Mouse (Mus musculus) ES-Bruce4 (cell line): Measurements from ENCODE around the gene Srpx. TPM values are rescaled to one million over a fixed set of nuclear protein-coding genes. Genes with fewer than 3 reads are reported as not detected.

Experiments
- H3K27ac ChIP-seq: 2 replicates; pipeline ENCODE4 v1.5.1; 2012; ENCODE audit warnings: low read length, inconsistent platforms; ENCODE audit not compliant: insufficient read depth
- H3K27me3 ChIP-seq: 2 replicates; pipeline ENCODE4 v1.6.1; 2012; ENCODE audit warnings: mild to moderate bottlenecking, low read length, inconsistent platforms; ENCODE audit not compliant: control insufficient read depth, poor library complexity, insufficient read depth, severe bottlenecking
- H3K36me3 ChIP-seq: 2 replicates; pipeline ENCODE4 v1.6.1; 2012; ENCODE audit warnings: inconsistent platforms, mild to moderate bottlenecking, low read length, moderate library complexity; ENCODE audit not compliant: control insufficient read depth, poor library complexity, insufficient read depth, severe bottlenecking
- H3K4me1 ChIP-seq: one replicate; pipeline ENCODE4 v1.8.1; 2011; ENCODE audit warnings: low read length; ENCODE audit not compliant: control insufficient read depth, insufficient read depth
- H3K4me3 ChIP-seq: 2 replicates; pipeline ENCODE4 v1.5.1; 2011; ENCODE audit warnings: low read depth, mild to moderate bottlenecking, low read length
- H3K9ac ChIP-seq: 2 replicates; pipeline ENCODE4 v1.6.1; 2012; ENCODE audit warnings: low read depth, mild to moderate bottlenecking, inconsistent platforms; ENCODE audit not compliant: poor library complexity, severe bottlenecking
- H3K9me3 ChIP-seq: replicated peaks from 2 replicates; pipeline ENCODE4 v1.6.1; 2012; ENCODE audit warnings: mild to moderate bottlenecking, low read length, inconsistent platforms; ENCODE audit not compliant: control insufficient read depth, poor library complexity, insufficient read depth, severe bottlenecking
- CTCF ChIP-seq: IDR thresholded peaks from one replicate; pipeline ENCODE4 v1.8.1; 2011; ENCODE audit warnings: low read depth, low read length
- EP300 ChIP-seq: IDR thresholded peaks from 2 replicates; pipeline ENCODE4 v1.6.1; 2011; ENCODE audit warnings: low read depth, low read length; ENCODE audit not compliant: insufficient read depth
- POLR2A ChIP-seq: IDR thresholded peaks from one replicate; pipeline ENCODE4 v1.8.1; 2011; ENCODE audit warnings: low read length; ENCODE audit not compliant: insufficient read depth
- polyA plus RNA-seq: library from polyadenylated mRNA; stranded (reverse); fragments of >200 nt; gene quantifications from 2 replicates; pipeline ENCODE4 v1.2.4, GENCODE M21; 2011; ENCODE audit warnings: low read depth; ENCODE audit not compliant: missing spikeins, insufficient read depth, insufficient read length

Gene Srpx
- polyA plus RNA-seq, 1 experiment, result not detected

GRCm38 (mm10) chrX:10102739-10103138, 14.8 kb downstream of the Srpx start:
- no peak for TF ChIP-seq EP300
- no peak for TF ChIP-seq POLR2A
- TF ChIP-seq CTCF, result no peak
- Histone ChIP-seq H3K9ac (no peak overlapping the region), H3K36me3 (no peaks in the 10 kb centered on the region), H3K9me3 (no peaks in the 10 kb centered on the region), H3K4me3 (no peak overlapping the region), H3K27ac (no peak overlapping the region), H3K4me1 (no peaks in the 10 kb centered on the region), H3K27me3 (no peaks in the 10 kb centered on the region)

- no peak overlapping the region for H3K4me3 ChIP-seq
- H3K27me3 ChIP-seq, result no peaks in the 10 kb centered on the region
- TF ChIP-seq CTCF (no peak), EP300 (no peak), POLR2A (no peak)
- no peak overlapping the region for H3K27ac ChIP-seq
- H3K4me1 ChIP-seq, result no peaks in the 10 kb centered on the region
- H3K9ac ChIP-seq, result no peak overlapping the region
- H3K36me3 ChIP-seq, result no peaks in the 10 kb centered on the region
- no peaks in the 10 kb centered on the region for H3K9me3 ChIP-seq
Observed at GRCm38 (mm10) chrX:10095797-10096196, 21.7 kb downstream of the Srpx start.

DNA sequence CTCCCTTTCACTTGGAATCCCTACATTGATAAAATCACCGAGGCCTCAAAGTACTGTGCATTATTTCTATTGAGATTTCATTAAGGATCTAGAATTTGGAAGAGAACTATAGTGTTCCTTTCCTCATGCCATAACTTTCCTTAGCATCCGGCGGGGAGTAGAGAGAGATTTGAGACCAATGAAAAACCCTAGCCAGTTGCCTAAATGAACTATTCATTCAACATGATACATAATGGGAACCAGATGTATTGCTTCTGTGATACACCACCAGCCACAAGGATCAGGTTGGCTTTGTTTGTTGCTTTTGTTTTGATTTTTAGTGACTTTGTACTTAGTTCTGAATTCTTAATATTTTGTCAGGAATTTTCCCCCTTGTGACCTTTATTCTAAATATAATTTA, 37.1 kb downstream of the Srpx start:
- H3K36me3 ChIP-seq, result no peaks in the 10 kb centered on the region
- TF ChIP-seq EP300, result no peak
- H3K27me3 ChIP-seq, result no peaks in the 10 kb centered on the region
- H3K4me3 ChIP-seq, result no peak overlapping the region
- no peaks in the 10 kb centered on the region for H3K9me3 ChIP-seq
- H3K27ac ChIP-seq, result no peak overlapping the region
- no peaks in the 10 kb centered on the region for H3K4me1 ChIP-seq
- H3K9ac ChIP-seq, result no peak overlapping the region

DNA sequence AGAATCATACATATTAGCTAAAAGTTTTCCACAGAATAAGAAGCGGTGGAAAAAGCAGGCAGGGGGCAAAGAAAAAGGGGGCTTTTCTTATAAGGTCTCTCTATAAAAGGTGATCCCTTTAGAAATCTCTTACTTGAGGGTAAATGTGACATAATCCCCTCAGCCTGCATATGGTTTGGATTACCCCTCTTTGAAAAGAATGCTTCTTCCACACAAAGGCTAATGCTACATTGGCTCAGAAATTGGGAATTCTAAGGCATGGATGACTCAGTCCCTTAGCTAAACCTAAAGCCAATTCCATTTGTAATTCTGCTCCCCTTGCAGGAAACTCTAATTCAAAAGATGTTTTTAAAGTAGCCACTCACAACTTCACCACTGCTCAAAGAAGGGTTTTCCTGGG, 37.5 kb downstream of the Srpx start:
- Histone ChIP-seq H3K4me1 (no peaks in the 10 kb centered on the region), H3K36me3 (no peaks in the 10 kb centered on the region), H3K9me3 (no peaks in the 10 kb centered on the region), H3K27ac (no peak overlapping the region), H3K27me3 (no peaks in the 10 kb centered on the region), H3K4me3 (no peak overlapping the region), H3K9ac (no peak overlapping the region)
- TF ChIP-seq EP300 (no peak), POLR2A (no peak), CTCF (no peak)

GRCm38 (mm10) chrX:10073966-10074365, 43.5 kb downstream of the Srpx start:
- TF ChIP-seq EP300 (no peak), CTCF (no peak), POLR2A (no peak)
- H3K9ac ChIP-seq, result no peak overlapping the region
- no peaks in the 10 kb centered on the region for H3K27me3 ChIP-seq
- no peaks in the 10 kb centered on the region for H3K36me3 ChIP-seq
- H3K27ac ChIP-seq, result no peak overlapping the region
- H3K4me1 ChIP-seq, result no peaks in the 10 kb centered on the region
- H3K9me3 ChIP-seq, result no peaks in the 10 kb centered on the region
- H3K4me3 ChIP-seq, result no peak overlapping the region

DNA sequence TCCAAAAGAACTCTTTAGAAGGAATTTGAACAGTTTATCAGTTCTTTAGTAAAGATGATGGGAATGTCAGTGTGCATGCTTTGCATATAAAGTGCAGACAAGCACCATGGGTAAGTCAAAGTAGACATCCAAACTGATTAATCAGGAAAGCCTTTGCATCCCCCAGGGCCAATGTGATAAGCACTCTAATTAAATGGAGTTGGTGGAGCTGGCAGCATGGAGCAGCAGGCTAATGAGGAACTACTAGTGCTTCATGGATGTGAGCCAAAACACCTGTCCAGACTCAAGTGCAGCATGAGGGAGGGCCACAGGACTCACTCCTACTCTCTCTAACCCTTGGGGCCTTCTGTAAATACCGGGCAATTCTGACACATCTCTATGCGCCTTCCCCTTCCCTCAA, 46.0 kb downstream of the Srpx start:
- no peaks in the 10 kb centered on the region for H3K9me3 ChIP-seq
- TF ChIP-seq CTCF, result no peak
- no peak for TF ChIP-seq POLR2A
- no peak for TF ChIP-seq EP300
- no peaks in the 10 kb centered on the region for H3K4me1 ChIP-seq
- no peak overlapping the region for H3K4me3 ChIP-seq
- H3K9ac ChIP-seq, result no peak overlapping the region
- H3K27me3 ChIP-seq, result no peaks in the 10 kb centered on the region; the same call in 1 of the 2 replicates
- H3K27ac ChIP-seq, result no peak overlapping the region
- no peaks in the 10 kb centered on the region for H3K36me3 ChIP-seq
